Mouse (Mus musculus): Measurements from ENCODE around the gene Snrpe.

Snrpe gene

DNA sequence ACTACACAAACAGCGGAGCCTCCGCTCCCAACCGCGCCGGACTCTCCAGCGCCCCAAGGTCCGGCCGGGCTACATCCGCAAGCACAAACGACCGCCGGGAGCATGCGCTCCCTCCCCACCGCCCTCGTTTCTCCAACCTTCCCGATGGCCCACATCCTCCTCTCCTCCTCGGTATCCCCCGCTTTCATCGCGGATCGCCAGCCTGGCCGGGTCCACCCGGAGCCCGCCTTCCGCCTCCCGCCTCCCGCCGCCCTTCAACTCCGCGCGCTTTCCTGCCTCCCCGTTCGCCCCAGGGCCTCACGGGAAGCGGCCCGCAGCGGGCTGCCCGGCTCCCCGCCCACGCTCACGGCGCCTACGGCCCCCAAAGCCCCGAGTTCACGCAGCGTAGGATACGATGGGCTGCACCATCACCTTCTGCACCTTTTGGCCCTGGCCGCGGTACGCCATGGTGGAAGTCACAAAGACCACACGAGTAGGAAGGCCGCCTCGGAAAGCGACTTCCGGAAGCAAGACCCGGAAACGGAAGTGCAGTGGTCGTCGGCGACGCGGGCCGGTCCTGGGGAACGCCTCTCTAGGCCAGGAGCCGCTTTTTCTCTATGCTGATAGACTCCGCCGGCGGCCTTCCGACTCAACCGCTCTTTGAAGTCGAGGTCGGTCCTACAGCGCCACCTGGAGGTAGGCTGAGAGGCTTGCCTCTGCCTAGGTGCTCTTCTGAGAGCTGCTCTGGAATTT, at the start of gene Snrpe:
Snrpe (minus strand) TSS at position 521 of the 732 bp plus-strand sequence.
- DNase-seq (ENCODE audit: low read depth, low spot score) = peak; percentile 98

DNA sequence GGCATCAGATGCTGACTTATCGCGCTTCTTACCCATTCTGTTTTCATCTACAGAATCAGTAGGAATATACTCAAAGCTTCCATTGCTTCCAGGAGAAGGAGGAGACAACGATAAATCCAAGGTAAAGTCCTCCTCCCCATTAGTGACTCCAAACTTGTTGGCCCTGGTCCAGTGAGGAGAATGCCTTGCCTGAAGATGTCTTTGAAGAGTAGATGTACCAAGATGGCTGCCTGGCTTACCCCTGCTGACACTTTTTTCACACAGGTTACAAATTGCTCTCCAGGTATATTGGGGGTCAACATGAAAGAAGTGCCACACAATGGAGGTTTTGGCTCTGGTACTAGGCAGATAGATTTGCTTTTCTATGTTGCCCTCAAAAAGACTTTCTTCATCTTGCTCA, 48.8 kb upstream of the Snrpe start:
- no peak for DNase-seq (ENCODE audit: low read depth, low spot score)

DNA sequence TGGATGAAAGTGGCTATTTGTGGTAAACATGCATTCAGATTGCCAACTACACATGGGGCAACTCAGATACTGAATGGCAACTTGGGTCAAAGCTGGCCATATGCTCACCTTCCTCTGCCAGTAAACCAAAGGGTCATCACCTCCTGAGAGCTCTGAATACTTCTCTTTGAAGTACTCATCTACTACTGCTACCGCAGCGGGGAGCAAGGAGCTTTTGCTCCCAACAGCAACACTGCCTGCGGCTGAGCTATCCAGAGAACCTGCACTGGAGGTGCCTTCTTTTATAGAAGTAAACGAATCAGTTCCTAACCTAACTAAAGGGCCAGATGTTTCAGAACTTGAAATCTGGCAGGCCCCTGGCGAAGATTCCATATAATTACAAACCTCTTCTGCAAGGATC, 46.7 kb upstream of the Snrpe start:
- DNase-seq (ENCODE audit: low read depth, low spot score) = no peak

DNA sequence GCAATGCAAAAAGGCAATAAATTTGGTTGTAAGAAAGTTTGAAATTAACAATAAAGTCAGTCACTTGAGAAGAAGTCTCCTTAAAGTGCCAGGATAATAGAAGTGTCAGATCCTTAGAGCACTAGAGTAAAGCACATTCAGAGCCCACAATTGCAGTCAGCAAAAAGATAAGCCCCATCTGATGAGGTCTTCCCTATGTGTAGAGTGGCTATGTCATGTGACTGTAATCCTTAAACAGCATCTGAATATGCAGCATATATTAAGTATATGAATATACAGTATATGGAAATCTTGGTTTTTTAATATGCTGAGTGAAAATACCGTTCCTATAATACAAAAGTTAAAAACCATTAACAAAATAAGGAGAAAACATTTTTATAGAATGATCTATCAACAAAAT, 42.9 kb upstream of the Snrpe start:
- DNase-seq (ENCODE audit: low read depth, low spot score) = no peak

DNA sequence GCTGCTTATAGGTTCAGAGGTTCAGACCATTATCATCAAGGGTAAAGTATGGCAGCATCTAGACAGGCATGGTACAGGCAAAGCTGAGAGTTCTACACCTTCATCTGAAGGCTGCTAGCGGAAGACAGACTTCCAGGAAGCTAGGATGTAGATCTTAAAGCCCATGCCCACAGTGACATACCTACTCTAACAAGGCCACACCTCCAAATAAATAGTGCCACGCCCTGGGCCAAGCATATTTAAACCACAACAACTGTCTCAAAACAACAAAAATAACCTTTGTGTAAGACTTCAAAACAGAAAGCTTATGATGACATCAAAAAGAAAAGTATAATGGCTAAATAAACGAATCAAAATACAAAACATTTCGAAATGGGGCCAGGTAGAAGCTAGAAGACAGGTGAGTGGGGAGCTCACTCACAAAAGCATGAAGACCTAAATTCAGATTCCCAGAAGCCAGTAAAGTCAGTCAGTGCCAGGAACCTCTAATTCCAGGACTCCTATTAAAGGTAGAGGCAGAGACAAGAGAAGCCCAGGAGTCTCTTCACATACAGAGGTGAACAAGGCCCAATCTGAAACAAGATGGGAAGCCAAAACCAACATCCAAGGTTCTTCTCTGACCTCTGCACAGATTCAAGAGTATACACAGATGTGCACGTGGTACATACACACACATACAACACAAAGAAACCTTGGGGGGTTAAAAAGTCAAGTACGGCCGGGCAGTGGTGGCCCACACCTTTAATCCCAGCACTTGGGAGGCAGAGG, 40.4 kb upstream of the Snrpe start:
- DNase-seq (ENCODE audit: low read depth, low spot score) = no peak

DNA sequence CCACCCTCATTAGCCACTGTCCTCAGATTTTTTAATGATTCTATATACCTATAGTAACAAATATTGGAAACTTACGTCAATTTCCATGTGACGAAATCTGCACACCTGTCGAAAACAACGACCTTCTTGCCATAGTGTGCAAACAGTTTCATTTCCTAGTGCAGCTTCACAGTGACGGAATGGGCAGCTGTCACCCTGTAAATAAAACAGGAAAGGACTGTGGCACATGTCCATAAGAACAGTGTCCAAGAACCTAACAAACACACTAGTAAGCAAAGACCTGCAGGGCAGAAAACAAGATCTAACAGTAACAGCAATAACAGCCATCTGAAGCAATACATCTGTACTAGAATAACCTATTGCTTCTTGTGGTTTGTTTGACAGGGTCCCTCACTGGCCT, 35.6 kb upstream of the Snrpe start:
- no peak for DNase-seq (ENCODE audit: low read depth, low spot score)

DNA sequence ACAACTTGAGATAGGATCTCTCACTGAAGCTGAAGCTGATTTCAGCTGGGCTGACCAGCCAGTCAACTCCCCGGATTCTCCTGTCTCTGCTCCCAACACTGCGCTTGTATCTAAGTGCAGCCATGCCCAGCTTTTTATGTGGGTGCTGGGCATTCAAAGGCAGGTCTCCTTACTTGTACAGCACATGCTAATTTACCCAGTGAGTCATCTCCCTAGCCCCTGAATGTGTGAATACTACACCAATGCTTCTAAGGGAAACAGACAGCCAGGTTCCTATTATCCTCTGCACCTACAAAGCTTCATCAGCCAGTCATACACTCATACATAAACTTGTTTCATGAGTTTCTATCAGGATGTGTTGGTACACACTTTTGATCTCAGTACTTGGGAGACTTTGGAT, 31.1 kb upstream of the Snrpe start:
- DNase-seq (ENCODE audit: low read depth, low spot score) = no peak

DNA sequence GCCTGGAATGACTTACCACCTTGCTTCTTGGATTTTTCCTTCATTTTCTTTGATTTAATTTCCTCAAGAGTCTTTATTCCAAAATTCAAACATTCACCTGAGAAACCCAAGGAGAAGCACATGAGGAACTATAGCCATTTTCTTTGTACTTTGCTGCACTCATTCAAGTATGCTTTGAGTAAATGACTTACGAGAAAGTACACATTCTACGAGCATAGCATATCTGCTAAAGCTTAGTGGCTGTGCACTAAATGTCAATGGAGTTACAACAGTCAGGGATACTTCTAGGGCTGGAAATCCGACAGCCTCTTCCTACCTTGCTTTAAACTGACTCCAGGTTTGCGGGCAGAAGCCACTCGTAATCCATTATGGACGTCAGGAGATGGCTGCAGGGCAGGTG, 28.4 kb upstream of the Snrpe start:
- DNase-seq (ENCODE audit: low read depth, low spot score) = no peak

DNA sequence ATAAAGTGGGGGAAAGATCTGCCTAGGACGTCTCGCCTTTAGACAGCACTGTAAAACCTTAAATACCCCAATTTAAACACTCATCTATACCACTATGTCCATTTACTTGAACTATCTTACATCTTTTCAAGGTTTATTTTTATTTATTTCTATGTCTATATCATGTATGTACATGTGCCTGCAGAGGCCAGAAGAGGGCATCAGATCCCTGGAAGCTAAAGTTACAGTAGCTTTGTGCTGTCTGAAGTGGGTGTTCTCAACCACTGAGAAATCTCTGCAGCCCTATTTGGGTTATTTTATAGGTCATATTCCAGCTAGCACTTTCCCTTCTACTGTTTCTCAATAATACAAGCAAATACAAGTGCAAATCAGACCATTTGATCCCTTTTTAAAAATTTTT, 22.1 kb upstream of the Snrpe start:
- DNase-seq (ENCODE audit: low read depth, low spot score) = no peak

DNA sequence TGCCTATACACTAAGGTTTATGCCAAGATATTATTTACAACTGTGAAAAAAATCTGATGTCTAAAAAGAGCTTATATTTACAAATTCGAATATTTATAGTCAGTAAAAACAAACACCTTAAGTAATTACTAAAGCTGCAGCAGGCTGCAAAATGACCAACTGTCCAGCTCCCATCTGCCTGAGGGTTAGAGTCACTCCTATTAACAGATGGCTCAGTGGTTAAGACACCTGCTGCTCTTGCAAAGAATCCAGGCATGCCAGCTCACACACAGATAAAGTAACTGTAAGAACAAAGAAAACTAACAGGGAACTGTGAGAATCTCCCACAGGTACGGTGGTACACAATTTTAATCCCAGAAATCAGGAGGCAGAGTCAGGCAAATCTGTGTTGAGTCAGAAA, 15.0 kb upstream of the Snrpe start:
- no peak for DNase-seq (ENCODE audit: low read depth, low spot score)

DNA sequence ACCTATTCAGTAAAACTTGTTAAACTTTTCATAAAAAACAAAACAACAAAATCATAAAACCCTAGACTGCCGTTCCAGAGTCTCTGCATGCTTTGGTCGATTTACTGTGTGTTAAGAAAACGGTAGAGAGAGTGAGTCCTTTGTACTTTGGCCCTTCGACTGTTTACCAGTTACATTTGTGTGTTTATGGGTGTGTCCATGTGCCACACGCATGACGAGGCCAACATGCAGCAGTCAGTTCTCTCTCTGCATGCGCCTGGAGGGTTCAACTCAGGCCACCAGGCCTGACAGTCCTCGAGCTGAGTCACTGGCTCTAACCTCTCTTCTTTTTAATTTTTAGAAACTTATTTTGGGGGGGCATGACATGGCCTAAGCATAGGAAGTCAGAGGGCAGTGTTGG, 8.2 kb upstream of the Snrpe start:
- DNase-seq (ENCODE audit: low read depth, low spot score) = no peak

DNA sequence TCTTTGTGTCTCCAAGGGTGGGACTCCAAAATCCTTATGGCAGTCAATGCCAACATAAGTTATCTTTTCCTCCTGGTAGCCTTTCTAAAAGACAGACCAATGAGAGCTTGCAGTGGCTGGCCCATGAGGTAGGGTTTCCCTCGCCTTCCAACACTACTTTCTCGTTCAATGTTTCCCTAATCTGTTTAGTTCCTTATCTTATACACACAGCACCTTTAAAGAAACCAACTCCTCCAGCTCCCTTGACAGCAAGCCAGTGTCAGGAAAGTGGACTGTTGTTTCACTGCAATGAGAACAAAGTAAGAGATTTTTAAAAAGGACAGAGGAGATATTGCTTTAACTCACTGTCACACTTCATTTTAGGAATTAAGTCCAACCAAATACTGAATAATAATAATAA, 7.8 kb upstream of the Snrpe start:
- no peak for DNase-seq (ENCODE audit: low read depth, low spot score)

DNA sequence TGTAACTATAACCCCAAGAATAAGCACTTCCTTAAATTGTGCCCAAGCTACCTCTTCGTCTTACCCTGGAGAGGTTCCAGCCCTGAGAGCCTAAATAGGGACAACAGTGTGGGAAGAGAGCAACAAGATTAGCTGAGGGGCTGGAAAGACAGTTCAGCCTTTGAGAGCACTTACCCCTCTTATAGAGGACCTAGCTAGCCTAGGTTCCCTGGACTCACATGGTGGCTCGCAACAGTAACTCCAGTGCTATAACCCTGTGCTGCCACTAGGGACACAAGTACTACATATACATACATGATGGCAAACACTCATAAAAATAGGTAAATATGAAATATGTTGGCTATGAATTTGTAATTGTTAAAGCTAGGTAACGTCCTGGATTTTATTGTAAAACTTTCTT, 3.7 kb upstream of the Snrpe start:
- DNase-seq (ENCODE audit: low read depth, low spot score) = no peak

DNA sequence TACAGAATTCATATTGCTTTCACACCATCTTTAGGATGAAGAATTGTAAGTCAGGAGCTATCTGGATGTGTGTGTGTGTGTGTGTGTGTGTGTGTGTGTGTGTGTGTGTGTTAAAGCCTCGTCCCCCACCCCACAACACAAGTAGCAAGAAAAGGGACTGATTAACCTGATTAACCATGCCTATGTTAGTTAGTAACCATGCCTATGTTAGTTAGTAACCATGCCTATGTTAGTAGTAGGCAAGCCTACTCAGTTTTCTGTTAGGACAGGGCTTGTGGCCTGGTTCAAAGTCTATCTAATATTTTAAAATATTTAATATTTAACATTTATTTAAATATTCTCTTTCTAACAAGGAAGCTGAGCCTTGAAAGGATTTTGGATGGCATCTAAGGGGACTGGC, 1.3 kb upstream of the Snrpe start:
- no peak for DNase-seq (ENCODE audit: low read depth, low spot score)

DNA sequence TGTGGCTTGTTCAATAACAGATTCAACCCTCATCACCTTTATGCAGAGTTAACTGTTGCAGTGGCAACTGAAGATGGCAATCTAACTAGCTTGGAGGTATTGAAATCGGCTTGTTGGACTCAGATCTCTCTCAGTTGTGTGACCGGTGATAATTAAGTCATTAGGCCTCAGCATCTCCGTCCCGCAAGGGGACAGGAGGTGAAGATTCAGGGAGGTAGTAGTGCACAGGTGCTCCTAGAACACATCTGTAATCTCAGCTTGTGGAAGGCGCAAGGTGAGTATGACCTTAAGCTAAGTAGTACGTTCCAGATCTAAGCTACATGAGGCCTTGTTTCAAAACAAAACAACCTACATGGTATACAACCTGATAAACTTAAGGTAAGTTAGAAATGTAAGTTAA, 510 bp upstream of the Snrpe start:
- no peak for DNase-seq (ENCODE audit: low read depth, low spot score)

DNA sequence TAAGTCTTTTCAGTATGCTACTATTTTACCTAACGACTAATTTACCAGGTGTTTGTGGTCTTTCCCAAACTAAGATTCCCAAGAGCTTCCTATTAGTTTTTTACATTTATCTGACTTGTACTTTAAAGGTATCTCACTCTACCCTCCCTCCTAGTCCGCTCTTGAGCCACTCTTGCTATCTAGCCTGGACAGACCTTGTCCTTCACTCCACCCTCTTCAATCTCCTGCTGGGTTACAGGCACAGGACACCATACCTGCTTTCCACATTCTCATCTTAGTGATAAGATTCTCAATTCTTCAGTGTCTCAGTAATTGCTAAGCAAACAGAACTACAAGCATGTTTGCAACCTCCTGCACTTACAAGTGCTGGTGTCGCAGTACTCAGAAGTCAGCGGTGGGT, 6.9 kb downstream of the Snrpe start:
- no peak for DNase-seq (ENCODE audit: low read depth, low spot score)

DNA sequence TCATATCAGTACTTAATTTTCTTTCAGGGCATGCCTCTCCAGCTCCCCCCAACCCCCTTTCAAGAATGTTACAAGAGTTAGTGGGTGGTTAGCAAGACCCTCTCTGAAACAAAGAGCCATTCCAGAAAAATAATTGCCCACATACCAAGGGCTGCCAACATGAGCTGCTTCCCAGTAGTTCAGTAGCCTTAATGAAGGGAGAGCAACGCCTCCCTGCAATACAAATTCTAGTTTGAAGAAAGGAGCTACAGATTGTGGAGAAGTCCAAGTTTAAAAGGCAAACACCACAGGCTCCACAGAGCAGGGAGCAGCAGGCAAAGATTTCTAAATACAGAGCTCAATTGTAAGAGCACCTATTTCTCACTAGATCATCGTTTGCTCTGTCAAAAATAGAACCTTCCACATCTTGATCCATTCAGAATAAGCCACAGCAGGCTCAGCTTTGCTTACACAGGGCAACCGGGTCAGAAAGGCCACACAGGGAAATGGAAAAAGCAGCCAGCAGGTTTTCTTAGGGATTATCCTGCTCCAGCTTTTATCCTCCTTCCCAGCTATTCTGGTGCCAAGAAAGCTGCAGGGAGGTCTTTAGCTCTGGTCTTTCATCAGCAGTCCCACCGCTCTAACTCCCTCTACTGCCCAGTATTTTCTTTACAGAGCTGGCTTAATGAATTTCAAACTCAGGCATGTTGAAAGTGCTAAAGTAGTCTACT, 13.6 kb downstream of the Snrpe start:
- DNase-seq (ENCODE audit: low read depth, low spot score) = peak; percentile 53

DNA sequence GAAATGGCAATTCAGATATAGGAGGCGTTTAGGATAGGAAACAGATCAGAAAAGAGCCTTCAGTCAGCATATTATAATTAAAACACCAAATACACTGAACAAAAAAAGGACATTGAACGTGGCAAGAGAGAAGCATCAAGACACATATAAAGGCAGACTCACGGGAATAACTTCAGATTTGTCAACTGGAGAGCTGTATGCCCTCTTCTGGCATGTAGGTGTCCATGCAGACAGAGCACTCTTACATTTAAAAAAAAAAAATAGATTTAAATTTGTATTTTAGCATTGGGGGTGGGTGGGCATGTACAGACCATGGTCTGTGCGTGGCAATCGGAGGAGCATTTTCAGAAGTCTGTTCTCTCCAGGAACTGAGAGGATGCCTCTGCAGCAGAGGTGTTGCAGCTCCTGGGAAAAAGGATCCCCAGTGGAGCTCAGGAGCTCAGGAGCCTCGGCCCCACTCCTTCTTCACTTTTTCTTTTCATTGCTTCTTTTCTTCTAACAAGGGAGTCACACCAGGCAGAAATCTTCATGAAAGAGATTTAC, 24.0 kb downstream of the Snrpe start:
- no peak for DNase-seq (ENCODE audit: low read depth, low spot score)

DNA sequence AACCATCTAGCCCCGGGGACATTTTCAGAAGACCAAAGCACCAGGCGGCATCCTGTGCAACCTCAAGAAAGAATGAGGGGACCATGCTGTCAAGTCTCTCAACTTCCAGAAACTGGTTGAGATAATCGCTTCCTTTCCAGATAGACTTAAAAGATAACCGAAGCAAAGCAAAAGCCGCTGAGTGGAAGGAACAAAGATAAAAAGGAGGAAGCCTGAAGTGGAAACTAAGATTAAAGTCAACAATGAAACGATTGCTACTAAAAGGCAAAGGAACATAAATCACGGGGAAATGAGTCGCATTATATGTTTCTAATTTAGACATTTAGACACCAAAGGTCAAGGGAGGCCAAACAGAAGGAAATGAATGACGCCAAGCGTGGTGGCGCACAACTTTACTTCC, 38.8 kb downstream of the Snrpe start:
- no peak for DNase-seq (ENCODE audit: low read depth, low spot score)

Data from forelimb bud, embryonic 11.5 days (tissue).